Mouse (Mus musculus): ENCODE data around the gene Nif3l1.

The Nif3l1 gene

GRCm38 (mm10) chr1:58445143-58445722 lies at the start of gene Nif3l1, which contains the start of gene Ppil3:
TSS of gene Nif3l1 (plus strand) at chr1:58445151.
TSS of gene Ppil3 (minus strand) at chr1:58445486.
- DNase-seq (ENCODE audit: extremely low spot score, low spot score): peak; percentile 87

DNA sequence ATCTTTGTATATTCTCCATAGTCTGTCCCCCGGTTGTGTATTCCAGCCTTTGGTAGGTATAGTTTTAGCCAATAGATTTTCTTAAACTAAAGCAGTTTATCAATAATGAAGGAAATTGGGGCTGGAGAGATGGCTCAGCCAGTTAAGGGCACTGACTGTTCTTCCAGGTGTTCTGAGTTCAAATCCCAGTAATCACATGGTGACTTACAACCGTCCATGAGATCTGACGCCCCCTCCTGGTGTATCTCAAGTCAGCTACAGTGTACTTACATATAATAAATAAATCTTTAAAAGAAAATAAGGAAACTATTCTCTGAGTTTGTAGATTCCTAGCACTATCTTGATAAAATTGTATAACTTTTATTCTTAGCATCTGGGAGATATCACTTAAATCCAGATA lies 49.6 kb upstream of the Nif3l1 start:
- no peak for DNase-seq (ENCODE audit: extremely low spot score, low spot score)

- DNase-seq (ENCODE audit: extremely low spot score, low spot score): no peak
Observed at GRCm38 (mm10) chr1:58396179-58396578, 48.8 kb upstream of the Nif3l1 start.

DNA sequence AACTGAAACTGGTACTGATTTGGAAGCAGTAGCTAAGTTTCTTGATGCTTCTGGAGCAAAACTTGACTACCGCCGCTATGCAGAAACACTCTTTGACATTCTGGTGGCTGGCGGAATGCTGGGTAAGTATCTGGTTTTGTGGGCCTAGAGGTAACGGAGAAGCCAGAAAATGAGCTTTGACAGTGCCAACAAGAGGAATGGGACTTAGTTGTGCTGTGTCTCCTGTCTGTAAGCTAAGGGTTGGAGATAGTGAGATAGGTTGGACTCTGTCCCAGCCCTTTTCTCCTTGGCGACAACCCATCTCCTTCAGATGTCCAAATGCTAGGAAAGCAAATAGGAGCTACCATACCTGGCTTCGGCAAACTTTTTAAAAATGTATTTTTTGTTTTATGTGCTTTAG lies 47.2 kb upstream of the Nif3l1 start:
- no peak for DNase-seq (ENCODE audit: extremely low spot score, low spot score)

DNA sequence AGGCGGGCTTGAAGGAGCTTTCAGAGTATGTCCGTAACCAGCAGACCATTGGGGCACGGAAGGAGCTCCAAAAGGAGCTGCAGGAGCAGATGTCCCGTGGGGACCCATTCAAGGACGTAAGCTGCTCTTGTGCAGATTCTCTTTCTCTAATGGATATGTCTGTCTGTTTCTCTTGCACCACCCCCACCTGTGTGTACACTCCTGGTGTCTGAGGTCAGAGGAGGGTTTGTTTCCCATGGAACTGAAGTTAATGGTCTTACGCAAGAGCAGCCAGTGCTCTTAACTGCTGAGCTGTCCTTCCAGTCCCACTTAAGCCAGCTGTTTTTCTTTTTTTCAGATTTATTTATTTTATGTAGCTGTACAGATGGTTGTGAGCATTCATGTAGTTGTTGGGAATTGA lies 43.6 kb upstream of the Nif3l1 start:
- DNase-seq (ENCODE audit: extremely low spot score, low spot score): no peak

DNA sequence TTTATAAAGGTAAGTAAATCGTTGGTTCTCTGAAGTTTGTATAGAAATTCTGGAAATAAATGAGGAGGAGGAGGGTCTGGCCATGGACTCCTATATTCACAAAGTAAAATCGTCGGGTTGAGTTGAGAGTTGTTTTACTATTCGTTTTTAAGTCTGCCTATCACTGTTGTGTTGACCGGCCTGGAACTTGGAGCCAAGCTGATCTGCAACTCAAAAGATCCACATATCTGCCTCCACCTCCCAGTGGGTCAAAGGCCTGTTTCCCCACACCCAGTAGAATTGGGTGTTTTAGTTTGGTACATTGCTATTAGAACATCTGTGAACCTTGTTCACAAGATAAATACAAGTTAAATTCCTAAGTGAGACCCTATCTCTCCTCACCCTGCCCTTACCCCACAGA lies 41.2 kb upstream of the Nif3l1 start:
- DNase-seq (ENCODE audit: extremely low spot score, low spot score): no peak

GRCm38 (mm10) chr1:58407321-58407720 lies 37.6 kb upstream of the Nif3l1 start:
- DNase-seq (ENCODE audit: extremely low spot score, low spot score): no peak

DNA sequence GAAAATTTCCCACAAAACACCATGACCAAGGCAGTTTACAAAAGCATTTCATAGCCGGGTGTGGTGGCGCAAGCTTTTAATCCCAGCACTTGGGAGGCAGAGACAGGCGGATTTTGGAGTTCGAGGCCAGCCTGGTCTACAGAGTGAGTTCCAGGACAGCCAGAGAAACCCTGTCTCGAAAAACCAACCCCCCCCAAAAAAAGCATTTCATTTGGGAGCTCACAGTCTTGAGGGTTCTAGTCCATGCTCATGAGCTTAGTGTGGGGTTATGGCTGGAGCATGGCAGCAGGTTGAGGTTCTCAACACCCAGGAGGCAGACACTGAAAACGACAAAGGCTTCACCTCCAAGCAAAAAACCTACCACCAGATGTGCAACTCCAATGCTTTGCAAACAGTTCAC lies 36.8 kb upstream of the Nif3l1 start:
- DNase-seq (ENCODE audit: extremely low spot score, low spot score): no peak

DNA sequence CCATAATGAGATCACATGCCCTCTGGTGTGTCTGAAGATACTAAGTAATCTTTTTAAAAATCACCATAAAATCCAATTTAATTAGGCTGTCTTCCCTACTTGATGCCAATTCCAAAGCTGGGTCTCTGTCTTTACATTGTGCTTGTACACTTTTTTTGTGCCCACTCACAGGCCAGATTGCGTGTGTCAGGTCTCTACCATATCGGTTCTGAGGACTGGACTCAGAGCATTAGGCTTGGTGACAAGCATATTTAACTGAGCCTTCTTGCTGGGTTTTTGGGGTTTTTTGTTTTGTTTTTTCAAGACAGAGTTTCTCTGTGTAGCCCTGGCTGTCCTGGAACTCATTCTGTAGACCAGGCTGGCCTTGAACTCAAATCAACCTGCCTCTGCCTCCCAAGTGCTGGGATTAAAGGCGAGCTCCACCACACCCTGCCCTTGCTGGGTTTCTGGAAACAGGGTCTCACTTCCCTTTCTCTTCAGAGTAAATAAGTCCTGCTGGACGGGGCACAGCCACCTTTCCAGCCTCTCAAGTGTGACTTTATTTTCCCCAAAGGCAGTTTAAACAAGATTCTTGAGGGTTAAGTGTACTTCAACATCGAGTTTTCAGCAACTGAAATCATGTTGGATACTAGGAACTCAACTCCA lies 35.3 kb upstream of the Nif3l1 start:
- DNase-seq (ENCODE audit: extremely low spot score, low spot score): no peak

DNA sequence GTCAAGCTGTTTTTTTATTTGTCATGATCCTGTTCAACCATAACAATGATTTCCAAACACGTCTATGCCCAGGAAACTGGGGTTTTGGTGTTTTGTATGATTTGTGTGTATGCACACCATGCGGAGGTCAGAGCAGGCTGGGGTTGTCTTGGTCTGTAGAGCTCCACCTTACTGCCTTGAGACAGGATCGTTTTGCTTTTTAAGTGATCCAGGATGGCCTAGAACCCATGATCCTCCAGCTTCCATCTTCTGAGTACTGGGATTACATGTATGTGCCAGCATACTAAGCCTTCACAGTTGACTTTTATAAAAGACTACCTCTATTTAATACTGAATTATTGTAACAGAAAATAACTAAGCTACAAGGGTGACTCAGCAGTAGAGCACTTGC lies 34.8 kb upstream of the Nif3l1 start:
- DNase-seq (ENCODE audit: extremely low spot score, low spot score): no peak

GRCm38 (mm10) chr1:58410776-58411175 lies 34.2 kb upstream of the Nif3l1 start:
- no peak for DNase-seq (ENCODE audit: extremely low spot score, low spot score)

DNA sequence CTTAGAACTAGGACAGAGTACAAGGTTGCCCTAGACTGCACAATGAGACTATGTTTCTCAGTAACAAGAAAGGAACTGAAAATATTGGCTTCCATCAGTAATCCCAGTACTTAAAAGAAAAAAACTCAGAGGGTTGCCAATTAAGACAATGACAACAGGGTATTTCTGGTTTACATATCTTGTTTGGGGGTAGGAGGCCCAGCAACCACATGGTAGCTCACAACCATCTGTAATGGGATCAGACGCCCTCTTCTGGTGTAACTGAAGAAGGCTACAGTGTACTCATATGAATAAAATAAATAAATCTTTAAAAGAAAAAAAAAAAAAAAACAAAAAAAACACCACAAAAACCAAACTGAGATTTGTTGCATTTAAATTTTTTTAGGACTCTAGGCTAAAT lies 29.5 kb upstream of the Nif3l1 start:
- DNase-seq (ENCODE audit: extremely low spot score, low spot score): no peak

DNA sequence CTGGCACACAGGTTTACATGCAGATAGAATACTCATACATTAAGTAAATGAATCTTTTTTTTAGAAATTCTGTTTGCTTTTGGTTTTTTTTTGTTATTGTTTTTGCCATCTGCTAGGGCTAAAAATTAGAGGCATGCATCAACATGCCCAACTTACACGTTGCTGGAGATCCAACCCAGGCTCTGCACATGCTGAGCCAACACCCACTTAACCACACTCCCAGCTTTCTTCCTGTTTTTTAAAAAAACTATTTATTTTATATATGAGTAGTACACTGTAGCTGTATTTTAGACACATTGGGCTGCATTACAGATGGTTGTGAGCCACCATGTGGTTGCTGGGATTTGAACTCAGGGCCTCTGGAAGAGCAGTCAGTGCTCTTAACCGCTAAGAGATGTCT lies 28.9 kb upstream of the Nif3l1 start:
- no peak for DNase-seq (ENCODE audit: extremely low spot score, low spot score)

GRCm38 (mm10) chr1:58420032-58420431 lies 24.9 kb upstream of the Nif3l1 start:
- no peak for DNase-seq (ENCODE audit: extremely low spot score, low spot score)

DNA sequence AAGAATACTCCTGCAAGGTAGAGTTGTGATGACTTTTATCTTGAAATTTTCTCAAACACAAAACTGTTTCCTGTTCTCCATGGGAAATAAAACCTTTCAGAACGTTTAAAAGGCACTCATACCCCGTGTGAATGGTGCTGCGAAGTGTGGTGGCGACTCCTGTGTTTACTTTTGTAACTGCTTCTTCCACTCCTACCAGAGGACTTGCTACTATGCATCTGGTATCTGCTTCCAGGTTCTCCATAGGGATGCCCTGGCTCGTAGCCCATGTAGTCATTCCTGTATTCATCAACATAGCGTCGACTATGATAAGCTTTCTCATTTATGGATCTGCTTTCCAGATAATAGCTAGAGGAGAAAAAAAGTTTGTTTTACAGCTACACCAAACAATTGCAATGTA lies 24.0 kb upstream of the Nif3l1 start:
- DNase-seq (ENCODE audit: extremely low spot score, low spot score): no peak

GRCm38 (mm10) chr1:58422879-58423278 lies 22.1 kb upstream of the Nif3l1 start:
- DNase-seq (ENCODE audit: extremely low spot score, low spot score): no peak

DNA sequence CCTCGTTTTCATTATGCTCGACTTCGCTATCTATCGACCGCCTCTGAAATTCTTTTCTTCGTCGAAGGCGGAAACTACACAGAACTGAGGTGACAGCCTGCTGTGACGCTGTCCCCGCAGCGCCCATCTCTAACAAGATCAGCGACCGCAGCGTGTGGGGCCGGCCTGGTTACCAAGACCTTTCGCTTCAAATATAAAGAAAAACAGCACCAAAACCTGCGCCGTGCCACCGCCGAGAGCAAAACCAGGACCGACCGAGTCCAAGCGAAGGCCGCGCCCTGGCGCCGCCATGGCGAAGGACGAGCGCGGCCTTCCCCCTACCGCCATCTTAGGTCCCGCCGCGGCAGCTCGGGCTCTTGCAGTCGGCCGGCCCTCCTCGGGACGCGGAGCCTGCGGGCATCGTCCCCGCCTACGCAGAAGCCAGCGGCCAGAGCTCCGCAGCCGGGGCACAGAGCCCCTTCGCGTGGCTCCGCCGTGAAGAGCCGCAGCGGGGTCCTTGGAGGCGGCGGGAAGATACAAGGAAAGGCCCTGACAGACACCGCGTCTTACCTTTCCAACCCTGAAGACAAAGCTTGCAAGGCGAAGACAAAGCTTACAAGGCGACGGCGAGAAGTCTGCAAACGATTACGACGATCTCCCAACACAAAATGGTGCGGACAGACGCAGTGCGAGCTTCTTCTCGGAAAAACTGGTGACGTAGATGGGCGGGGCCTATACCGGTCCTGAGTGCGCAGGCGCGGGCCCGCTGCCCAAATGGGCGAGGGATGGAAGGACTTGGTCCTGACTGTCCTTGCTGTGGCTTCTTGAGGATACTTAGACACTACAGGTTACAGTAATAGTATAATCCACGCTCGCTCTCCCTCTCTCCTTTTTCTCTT lies 21.3 kb upstream of the Nif3l1 start, which contains the start of gene Clk1:
Clk1 (minus strand) TSS at position 696 of the 878 bp plus-strand sequence.
- DNase-seq (ENCODE audit: extremely low spot score, low spot score): peak; percentile 94

- DNase-seq (ENCODE audit: extremely low spot score, low spot score): no peak
Observed at GRCm38 (mm10) chr1:58424551-58424950, 20.4 kb upstream of the Nif3l1 start.

DNA sequence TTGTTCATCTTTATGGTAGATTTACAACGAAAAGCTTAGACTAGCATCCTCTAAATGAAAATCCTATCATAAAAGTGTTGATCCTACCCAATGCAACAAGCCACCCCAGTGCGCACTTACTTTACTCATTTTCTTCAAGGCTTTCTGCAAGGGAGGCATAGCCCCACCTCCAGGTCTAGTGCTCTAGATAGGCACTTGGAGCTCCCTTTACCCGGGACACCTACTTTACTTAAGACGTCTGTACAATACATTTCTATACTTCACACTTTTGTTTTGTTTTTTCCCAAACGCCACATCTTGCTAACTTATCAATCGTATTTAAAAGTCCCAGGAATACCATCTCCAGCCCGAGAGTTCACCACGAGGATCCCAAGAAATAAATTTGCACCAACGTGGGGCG lies 260 bp upstream of the Nif3l1 start:
- no peak for DNase-seq (ENCODE audit: extremely low spot score, low spot score)

- DNase-seq (ENCODE audit: extremely low spot score, low spot score): no peak
Observed at GRCm38 (mm10) chr1:58445861-58446260, 910 bp downstream of the Nif3l1 start.

GRCm38 (mm10) chr1:58447766-58448165 lies 2.8 kb downstream of the Nif3l1 start:
- DNase-seq (ENCODE audit: extremely low spot score, low spot score): no peak

GRCm38 (mm10) chr1:58448396-58448795 lies 3.4 kb downstream of the Nif3l1 start:
- DNase-seq (ENCODE audit: extremely low spot score, low spot score): no peak
